Mouse (Mus musculus) kidney, adult 2 months (tissue): ENCODE data around the gene Ttll5. TPM values are rescaled to one million over a fixed set of nuclear protein-coding genes. Genes with fewer than 3 reads are reported as not detected.

Experiments
- DNase-seq: peaks from one replicate; pipeline ENCODE4 v3.0.0; 2021
- H3K27ac ChIP-seq: fragments of 200-500 bp; 2 replicates; pipeline ENCODE4 v1.5.1; 2012; ENCODE audit warnings: low read depth, low read length, control low read depth, inconsistent platforms; ENCODE audit not compliant: insufficient read depth
- H3K27me3 ChIP-seq: fragments of 200-500 bp; replicated peaks from 2 replicates; pipeline ENCODE4 v1.6.1; 2012; ENCODE audit warnings: mild to moderate bottlenecking, moderate library complexity, low read length, inconsistent platforms; ENCODE audit not compliant: control insufficient read depth, insufficient read depth
- H3K36me3 ChIP-seq: fragments of 200-500 bp; 2 replicates; pipeline ENCODE4 v1.6.1; 2012; ENCODE audit warnings: mild to moderate bottlenecking, moderate library complexity, low read length, inconsistent platforms; ENCODE audit not compliant: control insufficient read depth, insufficient read depth
- H3K4me1 ChIP-seq: fragments of 200-500 bp; 2 replicates; pipeline ENCODE4 v1.6.1; 2011; ENCODE audit warnings: low read length; ENCODE audit not compliant: control insufficient read depth, insufficient read depth
- H3K4me3 ChIP-seq: fragments of 200-500 bp; 2 replicates; pipeline ENCODE4 v1.5.1; 2011; ENCODE audit warnings: mild to moderate bottlenecking, low read depth, low read length, control low read depth; ENCODE audit not compliant: insufficient read depth
- CTCF ChIP-seq: fragments of 200-500 bp; conservative IDR thresholded peaks from 2 replicates; pipeline ENCODE4 v1.5.1; 2011; ENCODE audit warnings: low read depth, mild to moderate bottlenecking, control low read depth, low read length, moderate library complexity, mixed read lengths; ENCODE audit not compliant: insufficient read depth, insufficient read length
- POLR2A ChIP-seq: fragments of 200-500 bp; IDR thresholded peaks from one replicate; pipeline ENCODE4 v1.6.1; 2011; ENCODE audit warnings: low read depth, low read length, control low read depth
- WGBS: fragments of 180-500 bp; shearing (Covaris S2); methylation state at CpG from one replicate; pipeline ENCODE4 v1.1.7; 2018; 5-methylcytosine and 5-hydroxymethylcytosine counted together
- polyA plus RNA-seq: library from polyadenylated mRNA; depleted of rRNA; stranded (reverse); fragments of >200 nt; gene quantifications from 2 replicates; pipeline ENCODE4 v1.2.3, GENCODE M21; 2012

Ttll5 gene
- polyA plus RNA-seq, 1 experiment, result 12.9 TPM

DNA sequence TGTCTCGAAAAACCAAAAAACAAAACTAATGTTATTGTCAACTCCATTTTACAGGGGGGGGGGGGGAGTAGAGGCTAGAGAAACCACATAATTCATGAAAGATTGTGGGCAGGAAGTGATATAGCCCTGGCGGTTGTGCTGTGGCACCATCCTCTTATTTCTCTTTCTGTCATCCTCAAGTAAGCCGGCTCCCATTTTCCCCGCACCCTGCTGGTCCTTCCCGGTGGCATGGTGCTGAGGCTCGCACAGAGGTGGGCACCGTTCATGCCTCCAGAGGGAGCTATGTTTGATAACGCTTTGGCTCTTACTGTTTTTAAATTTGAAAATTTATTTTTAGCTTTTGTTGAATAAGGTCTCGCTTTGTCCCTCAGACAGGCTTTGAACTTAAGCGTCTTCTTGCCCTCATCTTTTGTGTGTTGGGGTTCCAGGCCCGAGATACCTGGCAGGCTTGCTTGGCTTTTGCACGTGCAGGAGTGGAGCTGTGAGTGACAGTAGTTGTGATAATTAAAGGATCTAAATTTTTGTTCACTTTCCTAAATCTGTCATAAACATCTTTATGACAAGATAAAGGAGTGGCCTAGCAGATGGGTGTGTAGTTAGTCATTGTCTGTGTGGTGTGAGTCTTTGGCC lies 15.0 kb downstream of the Ttll5 start:
- H3K4me1 ChIP-seq, result no peaks in the 10 kb centered on the region
- WGBS, result 94% methylated on average over 12 of the region's 12 CpGs
- H3K36me3 ChIP-seq, result peaks cover 2% of the 10 kb centered on the region; the same call in 1 of the 2 replicates
- no peak overlapping the region for H3K4me3 ChIP-seq
- no peak overlapping the region for H3K27ac ChIP-seq
- DNase-seq, result no peak
- no peaks in the 10 kb centered on the region for H3K27me3 ChIP-seq
- TF ChIP-seq POLR2A (no peak), CTCF (no peak)

GRCm38 (mm10) chr12:85848164-85848958 lies 23.9 kb downstream of the Ttll5 start:
- no peak for TF ChIP-seq POLR2A
- TF ChIP-seq CTCF, result peak; percentile 79
- H3K4me3 ChIP-seq, result no peak overlapping the region
- no peaks in the 10 kb centered on the region for H3K4me1 ChIP-seq
- H3K27ac ChIP-seq, result no peak overlapping the region
- DNase-seq, result peak; percentile 46
- WGBS, result 82% methylated on average over 7 of the region's 7 CpGs
- H3K36me3 ChIP-seq, result no peaks in the 10 kb centered on the region; the same call in 1 of the 2 replicates
- no peaks in the 10 kb centered on the region for H3K27me3 ChIP-seq

DNA sequence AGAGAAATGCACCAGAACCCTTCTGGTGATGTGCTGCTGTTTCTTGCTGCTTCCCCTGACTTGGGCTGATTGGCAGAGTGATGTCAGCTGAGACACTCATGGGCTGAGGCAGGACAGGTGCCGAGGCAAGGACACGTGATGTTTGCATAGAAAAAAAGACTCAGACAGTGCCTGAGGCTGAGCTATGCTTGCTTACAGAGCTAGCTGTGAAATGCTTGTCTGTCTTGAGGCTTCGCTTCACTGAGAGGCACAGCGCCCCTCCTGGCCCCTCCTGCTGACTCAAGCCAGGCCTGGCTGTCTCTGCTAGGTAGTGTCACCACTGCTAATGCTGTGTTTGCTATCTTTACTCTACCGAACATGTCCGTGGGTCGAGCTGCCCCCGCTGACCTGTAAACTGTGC lies 26.2 kb downstream of the Ttll5 start:
- Histone ChIP-seq H3K27me3 (no peaks in the 10 kb centered on the region), H3K36me3 (no peaks in the 10 kb centered on the region), H3K4me1 (no peaks in the 10 kb centered on the region), H3K4me3 (no peak overlapping the region), H3K27ac (no peak overlapping the region)
- TF ChIP-seq POLR2A, result no peak
- TF ChIP-seq CTCF, result no peak
- 81% methylated on average over 8 of the region's 8 CpGs for WGBS
- no peak for DNase-seq

DNA sequence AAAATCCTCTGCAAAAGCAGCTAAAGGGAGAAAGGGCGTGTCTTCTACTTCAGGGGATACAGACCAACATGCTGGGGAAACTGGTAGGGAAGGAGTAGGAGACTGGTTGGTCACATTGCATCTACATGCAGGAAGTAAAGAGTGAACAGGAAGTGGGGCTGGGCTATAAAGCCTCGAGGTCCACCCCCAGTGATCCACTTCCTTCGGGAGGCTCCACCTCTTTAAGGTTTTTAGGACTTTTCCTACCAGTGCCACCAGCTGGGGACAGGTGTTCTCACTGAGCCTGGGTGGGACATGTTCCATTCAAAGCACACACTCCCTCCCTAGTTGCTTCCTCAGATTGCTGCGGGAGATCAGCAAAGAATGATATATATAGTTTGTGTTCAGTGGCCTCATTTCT lies 29.4 kb downstream of the Ttll5 start:
- H3K36me3 ChIP-seq, result no peaks in the 10 kb centered on the region
- TF ChIP-seq POLR2A (no peak), CTCF (no peak)
- 73% methylated on average over 4 of the region's 4 CpGs for WGBS

GRCm38 (mm10) chr12:85854271-85854670 lies 29.8 kb downstream of the Ttll5 start:
- Histone ChIP-seq H3K4me1 (no peaks in the 10 kb centered on the region), H3K36me3 (no peaks in the 10 kb centered on the region), H3K4me3 (no peak overlapping the region), H3K27me3 (no peaks in the 10 kb centered on the region), H3K27ac (no peak overlapping the region)
- WGBS, result 85% methylated on average over 1 of the region's 1 CpGs
- DNase-seq, result no peak
- TF ChIP-seq CTCF (no peak), POLR2A (no peak)

More for the DNA sequence above, 29.4 kb downstream of the Ttll5 start:
- H3K4me3 ChIP-seq, result no peak overlapping the region
- DNase-seq, result no peak
- H3K27me3 ChIP-seq, result no peaks in the 10 kb centered on the region
- no peaks in the 10 kb centered on the region for H3K4me1 ChIP-seq
- H3K27ac ChIP-seq, result no peak overlapping the region

DNA sequence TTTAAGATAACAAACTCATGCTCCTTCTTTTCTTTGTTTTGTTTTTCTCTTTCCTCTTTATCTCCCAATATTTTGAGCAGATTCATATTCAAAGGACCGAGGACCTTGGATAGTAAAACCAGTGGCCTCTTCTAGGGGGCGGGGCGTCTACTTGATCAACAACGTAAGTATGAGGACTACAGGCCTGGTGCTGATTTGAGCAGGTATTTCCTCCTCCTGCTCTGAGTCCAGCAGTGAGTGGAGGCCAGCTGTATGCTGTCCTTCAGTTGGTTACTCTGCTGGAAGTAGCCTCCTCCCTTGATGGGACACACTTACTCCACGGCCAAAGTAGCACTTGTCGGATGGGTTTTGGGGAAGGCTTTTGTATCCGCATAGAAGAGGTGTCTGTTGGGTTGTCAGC lies 32.8 kb downstream of the Ttll5 start:
- TF ChIP-seq POLR2A, result no peak
- TF ChIP-seq CTCF, result no peak
- H3K27me3 ChIP-seq, result no peaks in the 10 kb centered on the region
- H3K36me3 ChIP-seq, result no peaks in the 10 kb centered on the region
- 92% methylated on average over 7 of the region's 7 CpGs for whole genome bisulfite sequencing
- no peak for DNase-seq
- H3K4me1 ChIP-seq, result no peaks in the 10 kb centered on the region
- H3K4me3 ChIP-seq, result no peak overlapping the region
- H3K27ac ChIP-seq, result no peak overlapping the region

DNA sequence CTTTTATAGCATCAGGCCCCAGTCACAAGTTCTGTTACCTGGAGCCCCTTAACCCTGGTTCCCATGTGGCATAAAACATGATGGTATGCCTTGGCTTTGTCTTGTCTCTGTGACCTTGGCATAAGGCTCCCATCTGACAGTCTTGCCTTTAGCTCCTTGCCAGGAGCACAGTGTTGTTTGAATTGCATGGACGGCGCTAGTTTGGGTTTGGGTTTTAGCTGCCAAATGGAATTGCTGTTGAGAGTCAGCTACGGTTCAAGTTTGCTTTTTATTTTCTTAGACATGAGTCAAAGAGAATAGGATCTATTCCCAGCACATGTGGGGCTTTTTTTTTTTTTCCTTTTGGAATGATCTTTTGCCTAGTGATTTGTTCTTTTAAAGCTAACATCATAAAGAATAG lies 34.7 kb downstream of the Ttll5 start:
- WGBS, result 76% methylated on average over 3 of the region's 3 CpGs
- TF ChIP-seq CTCF, result no peak
- H3K27ac ChIP-seq, result no peak overlapping the region
- DNase-seq, result no peak
- peaks cover 4% of the 10 kb centered on the region; the same call in 1 of the 2 replicates for H3K4me1 ChIP-seq
- no peaks in the 10 kb centered on the region for H3K27me3 ChIP-seq
- no peaks in the 10 kb centered on the region; the same call in 1 of the 2 replicates for H3K36me3 ChIP-seq
- H3K4me3 ChIP-seq, result no peak overlapping the region
